Mouse (Mus musculus) midbrain, embryonic 11.5 days (tissue): ENCODE data around the gene 4930412O13Rik. TPM values are rescaled to one million over a fixed set of nuclear protein-coding genes. Genes with fewer than 3 reads are reported as not detected.

Experiments
- ATAC-seq: fragments of 200-750 bp; cut with Nextera tagmentation; 2 replicates; pipeline ENCODE4 v1.8.0; 2017; ENCODE audit warnings: moderate TSS enrichment, moderate library complexity; ENCODE audit not compliant: low FRiP score
- DNase-seq: peaks from one replicate; pipeline ENCODE4 v3.0.0; 2015; ENCODE audit warnings: low spot score; ENCODE audit errors: missing footprints
- H3K27ac ChIP-seq: fragments of 300-500 bp; sonication (generic); 2 replicates; pipeline ENCODE4 v1.5.1; 2014; ENCODE audit warnings: low read depth, low read length
- H3K27me3 ChIP-seq: fragments of 300-500 bp; sonication (generic); 2 replicates; pipeline ENCODE4 v1.6.1; 2014; ENCODE audit warnings: mild to moderate bottlenecking, low read length, moderate library complexity, mixed read lengths; ENCODE audit not compliant: control insufficient read depth, insufficient read depth
- H3K36me3 ChIP-seq: fragments of 300-500 bp; sonication (generic); 2 replicates; pipeline ENCODE4 v1.6.1; 2014; ENCODE audit warnings: mild to moderate bottlenecking, low read length, moderate library complexity, mixed read lengths; ENCODE audit not compliant: control insufficient read depth, insufficient read depth
- H3K4me1 ChIP-seq: fragments of 300-500 bp; sonication (generic); 2 replicates; pipeline ENCODE4 v1.6.1; 2014; ENCODE audit warnings: low read length; ENCODE audit not compliant: control insufficient read depth, insufficient read depth
- H3K4me2 ChIP-seq: fragments of 300-500 bp; sonication (generic); 2 replicates; pipeline ENCODE4 v1.6.1; 2014; ENCODE audit warnings: mild to moderate bottlenecking, moderate library complexity
- H3K4me3 ChIP-seq: fragments of 300-500 bp; sonication (generic); 2 replicates; pipeline ENCODE4 v1.5.1; 2014; ENCODE audit warnings: low read depth, low read length
- H3K9ac ChIP-seq: fragments of 300-500 bp; sonication (generic); 2 replicates; pipeline ENCODE4 v1.6.1; 2014; ENCODE audit warnings: low read length
- H3K9me3 ChIP-seq: fragments of 300-500 bp; sonication (generic); 2 replicates; pipeline ENCODE4 v1.6.1; 2016; ENCODE audit warnings: low read length; ENCODE audit not compliant: control insufficient read depth
- WGBS: fragments of 180-500 bp; shearing (Covaris S2); extraction: QIAGEN DNeasy Blood & Tissue Kit; methylation state at CpG from one replicate; pipeline ENCODE4 v1.1.7; 2014; 5-methylcytosine and 5-hydroxymethylcytosine counted together
- polyA plus RNA-seq: library from polyadenylated mRNA; unstranded; fragments of >200 nt; fragmentation: Nextera tagmentation; extraction: Ambion mirVana; gene quantifications from 2 replicates; pipeline ENCODE4 v1.2.1, GENCODE M21; 2014

The 4930412O13Rik gene
- polyA plus RNA-seq, 1 experiment from 2014 or later = 0.20 TPM

DNA sequence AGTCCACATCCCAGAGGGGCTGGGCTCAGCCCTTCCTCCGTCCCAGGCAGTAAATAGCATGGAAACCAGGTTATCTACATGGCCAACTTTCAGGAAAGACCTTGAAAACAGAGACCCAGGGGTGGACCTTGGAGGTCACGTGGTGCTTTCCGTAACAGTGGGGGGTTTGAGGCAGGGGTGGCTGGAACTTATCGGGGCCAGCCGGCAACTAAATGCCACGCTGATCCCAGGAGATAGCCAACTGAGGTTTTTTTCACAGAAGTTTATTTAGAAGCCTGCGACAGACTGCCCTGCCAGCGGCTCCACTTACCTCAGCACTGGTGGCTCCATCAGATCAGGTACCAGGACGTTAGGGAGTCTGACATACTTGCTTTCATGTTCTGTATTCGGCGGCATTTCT is 24.9 kb downstream of the 4930412O13Rik start:
- no peak overlapping the region; the same call in 1 of the 2 replicates for H3K4me2 ChIP-seq
- no peak overlapping the region for H3K9ac ChIP-seq
- no peaks in the 10 kb centered on the region for H3K36me3 ChIP-seq
- H3K27me3 ChIP-seq = no peaks in the 10 kb centered on the region
- no peaks in the 10 kb centered on the region for H3K4me1 ChIP-seq
- 14% methylated on average over 11 of the region's 11 CpGs for WGBS
- ATAC-seq = no peak
- peak; percentile 86 for DNase-seq
- H3K4me3 ChIP-seq = no peak overlapping the region
- H3K9me3 ChIP-seq = no peaks in the 10 kb centered on the region
- H3K27ac ChIP-seq = no peak overlapping the region

DNA sequence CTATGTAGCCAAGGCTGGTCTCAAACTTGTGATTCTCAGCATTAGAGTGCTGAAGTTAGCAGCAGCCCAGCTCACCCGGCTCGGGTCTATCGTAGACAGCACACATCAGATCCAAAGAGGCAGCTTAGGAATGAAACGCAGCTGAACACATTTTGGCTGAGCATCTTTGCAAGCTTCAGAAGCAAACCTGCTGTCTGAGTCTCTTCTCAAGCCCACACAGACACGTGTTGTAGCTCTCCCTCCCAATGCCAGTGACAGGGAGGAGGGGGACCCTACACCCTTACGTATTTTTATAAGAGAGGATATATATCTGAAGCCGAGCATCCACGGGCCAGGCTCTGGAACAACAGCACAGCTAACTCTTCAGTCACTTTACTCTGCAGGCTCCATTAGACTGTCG is 36.5 kb downstream of the 4930412O13Rik start:
- peaks cover 3% of the 10 kb centered on the region; the same call in 1 of the 2 replicates for H3K36me3 ChIP-seq
- no peaks in the 10 kb centered on the region for H3K27me3 ChIP-seq
- no peak overlapping the region for H3K27ac ChIP-seq
- ATAC-seq (no peak), DNase-seq (no peak)
- H3K4me3 ChIP-seq = no peak overlapping the region
- H3K4me1 ChIP-seq = no peaks in the 10 kb centered on the region
- no peak overlapping the region for H3K4me2 ChIP-seq
- WGBS = 91% methylated on average over 9 of the region's 9 CpGs
- no peak overlapping the region for H3K9ac ChIP-seq
- H3K9me3 ChIP-seq = no peaks in the 10 kb centered on the region

DNA sequence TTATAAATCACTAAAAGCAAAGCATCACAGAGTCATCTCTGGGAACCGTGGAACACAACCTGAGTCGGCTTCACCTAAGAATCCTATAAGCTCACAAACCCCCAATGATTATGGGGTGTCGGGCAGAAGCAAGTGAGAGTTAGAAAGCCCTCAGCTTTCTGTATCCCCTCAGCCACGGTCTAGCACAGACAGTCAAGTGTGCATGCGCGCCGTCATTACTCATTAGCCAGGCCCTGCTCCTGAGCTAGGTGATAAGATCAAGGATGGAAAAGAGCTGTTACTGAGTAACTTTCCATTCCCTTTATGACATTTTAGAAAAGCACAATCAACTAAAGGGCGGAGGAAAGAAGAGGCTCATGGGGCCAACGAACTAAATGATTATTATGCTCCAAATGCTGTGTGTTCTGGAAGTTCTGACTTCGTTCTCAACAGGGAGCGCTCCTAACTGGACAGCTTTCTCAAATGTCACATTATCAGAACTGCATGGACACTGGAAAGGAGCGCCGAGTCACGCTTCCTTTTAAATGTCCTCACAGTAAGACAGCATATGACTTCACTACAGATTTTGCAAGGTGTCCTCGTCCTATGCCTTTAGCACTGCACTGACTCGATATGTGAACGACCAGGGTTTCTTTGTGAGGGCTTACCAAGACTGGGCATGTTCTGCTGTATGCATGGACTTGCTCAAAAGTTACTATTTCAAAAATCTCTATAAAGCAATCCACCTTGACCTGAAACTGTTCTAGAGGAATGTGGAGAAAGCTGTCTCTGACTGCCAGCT is 37.8 kb downstream of the 4930412O13Rik start:
- H3K27ac ChIP-seq = no peak overlapping the region
- H3K4me2 ChIP-seq = no peak overlapping the region
- no peaks in the 10 kb centered on the region for H3K9me3 ChIP-seq
- ATAC-seq = no peak
- no peak for DNase-seq
- H3K36me3 ChIP-seq = peaks cover 3% of the 10 kb centered on the region; the same call in 1 of the 2 replicates
- no peaks in the 10 kb centered on the region for H3K27me3 ChIP-seq
- WGBS = 93% methylated on average over 17 of the region's 17 CpGs
- no peaks in the 10 kb centered on the region for H3K4me1 ChIP-seq
- H3K4me3 ChIP-seq = no peak overlapping the region
- no peak overlapping the region for H3K9ac ChIP-seq

DNA sequence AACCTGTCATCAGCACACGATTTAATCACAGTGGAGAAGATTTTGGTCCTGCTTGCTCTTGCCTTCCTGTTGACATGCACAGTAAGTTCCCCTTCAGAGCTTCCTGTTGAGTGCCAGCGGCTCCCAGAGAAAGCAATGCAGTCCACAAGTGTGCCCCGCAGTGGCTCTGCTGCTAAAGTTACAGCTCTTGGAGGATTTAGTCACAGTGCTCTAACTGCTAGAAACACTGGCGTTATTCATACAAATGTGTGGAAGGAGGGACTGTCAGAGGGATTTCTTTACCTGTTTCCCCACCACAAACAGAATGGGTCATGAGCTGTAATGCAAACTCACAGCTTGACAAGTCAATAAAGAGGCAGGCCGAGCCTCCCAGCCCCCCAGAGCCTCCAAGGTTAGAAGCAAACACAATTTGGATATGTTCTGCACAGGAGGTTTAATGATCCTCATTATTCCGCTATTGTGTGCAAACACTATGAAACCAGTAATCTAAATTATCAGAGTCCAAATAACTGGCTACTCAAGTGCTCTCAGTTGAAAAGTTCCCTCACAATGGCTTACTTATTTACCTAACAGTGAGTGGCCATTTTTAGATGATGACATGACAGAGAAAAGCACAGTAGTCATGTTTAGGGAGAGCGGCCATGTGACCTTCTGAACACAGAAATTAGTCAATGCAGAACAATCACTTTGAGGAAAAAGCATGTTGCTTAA is 45.3 kb downstream of the 4930412O13Rik start:
- 49% methylated on average over 7 of the region's 7 CpGs for WGBS
- ATAC-seq (no peak), DNase-seq (no peak)
- Histone ChIP-seq H3K27me3 (no peaks in the 10 kb centered on the region), H3K9ac (no peak overlapping the region), H3K36me3 (no peaks in the 10 kb centered on the region), H3K4me1 (no peaks in the 10 kb centered on the region), H3K9me3 (no peaks in the 10 kb centered on the region), H3K4me3 (no peak overlapping the region), H3K27ac (no peak overlapping the region), H3K4me2 (no peak overlapping the region)

DNA sequence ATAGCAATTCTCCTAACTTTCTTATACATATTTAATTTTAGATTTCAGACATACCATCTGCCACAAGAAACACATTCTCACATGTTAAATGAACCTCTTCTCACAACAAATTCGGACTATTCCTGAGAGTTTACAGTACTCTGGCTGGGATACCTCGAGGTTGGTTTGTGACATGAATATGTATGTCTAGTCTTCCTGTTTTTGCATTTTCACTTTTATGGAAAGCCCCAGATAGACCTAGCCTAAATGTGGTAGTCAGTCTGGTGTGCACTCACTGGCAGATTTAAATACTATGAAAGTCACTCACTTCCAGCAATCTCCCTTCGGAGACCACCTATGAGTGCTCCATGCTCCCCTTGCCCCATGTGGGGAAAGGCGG is 45.8 kb downstream of the 4930412O13Rik start:
- 0 out of 2 replicates have a peak, but pooled peaks have one; percentile 9 for ATAC-seq
- Histone ChIP-seq H3K9ac (no peak overlapping the region), H3K27me3 (no peaks in the 10 kb centered on the region), H3K36me3 (no peaks in the 10 kb centered on the region), H3K4me3 (no peak overlapping the region), H3K9me3 (no peaks in the 10 kb centered on the region), H3K27ac (no peak overlapping the region), H3K4me2 (no peak overlapping the region), H3K4me1 (no peaks in the 10 kb centered on the region)
- 79% methylated on average over 4 of the region's 4 CpGs for WGBS
- no peak for DNase-seq

Other genes starting within 250 kb of the 4930412O13Rik start
- gene 9230102O04Rik, start 8.3 kb downstream of the 4930412O13Rik start, polyA plus RNA-seq = 1.4 and 1.6 TPM in 2 replicates
- gene Gata3, start 8.8 kb downstream of the 4930412O13Rik start, polyA plus RNA-seq = 34.1 and 34.8 TPM in 2 replicates
- 17.0 and 17.7 TPM in 2 replicates for gene Taf3, start 167.3 kb downstream of the 4930412O13Rik start, polyA plus RNA-seq
- 532 and 553 TPM in 2 replicates for gene Atp5c1, start 199.3 kb downstream of the 4930412O13Rik start, polyA plus RNA-seq
- gene Kin, start 199.3 kb downstream of the 4930412O13Rik start, polyA plus RNA-seq = 42.5 and 45.0 TPM in 2 replicates